Mouse (Mus musculus): Measurements from ENCODE around the gene Ifnab. TPM values are rescaled to one million over a fixed set of nuclear protein-coding genes. Genes with fewer than 3 reads are reported as not detected.

Ifnab gene
- total RNA-seq (2021), result not detected in 2 replicates
- long read RNA-seq, result 0 reads

DNA sequence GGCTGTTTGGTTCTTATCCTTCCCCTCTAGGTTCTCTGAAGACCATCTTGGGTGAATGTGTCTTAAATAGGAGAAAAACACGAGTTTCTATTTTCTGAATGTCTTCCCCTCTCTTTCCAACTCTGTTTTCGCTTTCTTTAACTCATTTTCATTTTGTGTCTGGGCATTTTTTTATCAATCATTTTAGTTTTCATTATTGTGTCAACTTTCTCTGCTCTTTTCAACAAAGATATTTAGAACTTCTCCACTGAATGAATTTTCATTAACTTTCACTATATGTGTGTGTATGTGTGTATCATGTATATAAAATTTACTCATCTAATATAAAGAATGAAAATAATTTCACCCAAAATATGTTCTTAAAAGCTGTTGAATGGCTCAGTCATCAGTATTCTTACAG lies at the start of gene Ifnab:
Gene Ifnab (minus strand): TSS at position 101 of the 400 bp plus-strand sequence.
- DNase-seq, result no peak

DNA sequence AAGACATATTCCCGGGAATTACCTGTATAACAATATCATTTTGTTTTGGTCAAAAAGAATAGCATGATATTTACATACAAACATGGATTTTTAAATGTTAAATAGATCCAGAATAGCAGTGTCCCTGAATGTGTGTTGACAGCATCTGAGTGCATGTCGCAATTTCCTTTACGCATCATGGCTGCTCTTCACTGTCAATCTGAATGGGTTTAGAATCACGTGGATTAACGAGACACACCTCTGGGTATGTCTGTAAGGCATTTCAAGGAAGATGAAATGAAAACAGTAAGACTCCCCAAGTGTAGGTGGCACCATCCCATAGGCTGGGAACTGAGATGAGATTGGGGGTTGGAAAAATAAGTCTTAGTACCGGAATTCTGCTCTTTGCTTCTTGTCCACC lies 47.9 kb upstream of the Ifnab start:
- DNase-seq, result no peak

DNA sequence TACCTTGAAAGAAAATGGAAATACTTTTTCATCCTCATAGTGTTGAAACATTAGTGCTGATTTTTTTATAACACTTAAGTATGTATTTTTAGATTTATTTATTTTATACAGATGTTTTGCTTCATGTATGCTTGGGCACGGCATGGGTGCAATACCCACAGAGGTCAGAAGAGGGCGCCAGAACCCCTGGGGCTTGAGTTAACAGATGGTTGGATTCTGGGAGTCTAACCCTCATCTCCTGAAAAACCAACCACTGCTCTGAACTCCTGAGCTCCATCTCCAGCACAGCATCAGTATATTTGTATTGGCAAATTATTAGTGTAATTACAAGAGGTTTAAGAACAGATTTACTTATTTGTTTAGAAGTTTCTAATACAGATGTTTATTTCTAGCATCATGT lies 47.3 kb upstream of the Ifnab start:
- peak; percentile 75 for DNase-seq

DNA sequence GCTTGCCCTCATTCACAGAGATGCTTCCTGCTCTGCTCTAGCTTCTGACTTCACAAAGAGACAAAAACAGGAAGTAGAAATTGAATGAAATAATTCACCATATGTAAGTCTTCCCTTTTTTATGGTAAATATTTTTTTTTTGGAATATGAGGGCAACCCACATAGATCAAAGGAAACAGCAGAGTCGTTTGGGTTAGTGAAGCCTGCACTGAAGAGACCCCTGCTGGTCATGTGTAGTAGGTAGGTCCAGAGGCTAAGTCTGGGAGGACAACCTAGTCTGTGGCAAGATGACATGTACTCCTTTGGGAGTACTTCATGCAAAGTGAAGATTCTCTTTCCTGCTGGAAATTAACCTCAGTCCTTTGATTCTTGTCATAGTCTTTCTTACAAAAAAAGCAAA lies 36.2 kb upstream of the Ifnab start:
- peak; percentile 28 for DNase-seq

DNA sequence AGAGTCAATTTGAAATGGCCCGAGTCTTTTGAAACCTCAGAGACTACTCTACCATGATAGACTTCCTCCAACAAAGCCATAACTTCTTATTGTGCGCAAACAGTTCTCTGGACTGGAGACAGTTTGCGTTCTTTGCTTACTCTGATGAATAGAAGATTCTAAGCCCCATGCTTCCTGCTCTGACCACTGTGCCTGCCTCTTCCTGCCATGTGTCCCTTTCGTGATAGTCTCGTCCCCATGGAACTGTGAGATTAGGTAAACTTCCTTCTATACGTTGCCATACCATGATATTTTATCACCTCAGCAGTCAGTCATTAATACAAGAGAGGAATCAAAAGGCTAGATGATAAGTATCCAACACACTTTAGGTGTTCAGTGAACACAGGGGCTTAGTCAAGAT lies 35.6 kb upstream of the Ifnab start:
- DNase-seq, result no peak

DNA sequence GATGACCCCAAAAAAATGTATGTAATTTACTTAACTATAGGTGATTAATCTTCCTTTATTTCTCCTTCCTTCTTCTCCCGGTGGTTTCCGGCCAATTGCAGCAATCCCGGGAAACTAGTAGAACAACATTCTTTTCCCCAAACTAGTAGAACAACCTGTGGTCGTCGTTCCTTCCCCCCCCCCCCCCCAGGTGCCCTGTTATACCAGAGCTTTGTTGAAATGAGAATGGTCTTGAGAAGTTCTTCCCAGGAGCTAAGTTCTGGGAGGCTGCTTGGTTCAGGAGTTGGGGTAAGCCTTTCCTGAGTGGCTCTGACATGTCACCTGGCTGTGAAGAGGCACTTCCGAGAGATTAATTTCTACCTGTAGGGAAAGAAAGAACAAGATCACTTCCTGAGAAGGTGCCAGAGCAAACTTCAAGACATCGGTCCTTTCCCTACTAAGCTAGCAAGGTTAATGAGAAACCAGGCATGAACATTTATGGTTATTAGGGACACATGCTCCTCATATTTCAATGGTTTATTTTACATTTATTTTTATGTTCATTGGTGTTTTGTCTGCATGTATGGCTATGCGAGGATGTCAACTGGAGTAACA lies 32.4 kb upstream of the Ifnab start:
- DNase-seq, result no peak

DNA sequence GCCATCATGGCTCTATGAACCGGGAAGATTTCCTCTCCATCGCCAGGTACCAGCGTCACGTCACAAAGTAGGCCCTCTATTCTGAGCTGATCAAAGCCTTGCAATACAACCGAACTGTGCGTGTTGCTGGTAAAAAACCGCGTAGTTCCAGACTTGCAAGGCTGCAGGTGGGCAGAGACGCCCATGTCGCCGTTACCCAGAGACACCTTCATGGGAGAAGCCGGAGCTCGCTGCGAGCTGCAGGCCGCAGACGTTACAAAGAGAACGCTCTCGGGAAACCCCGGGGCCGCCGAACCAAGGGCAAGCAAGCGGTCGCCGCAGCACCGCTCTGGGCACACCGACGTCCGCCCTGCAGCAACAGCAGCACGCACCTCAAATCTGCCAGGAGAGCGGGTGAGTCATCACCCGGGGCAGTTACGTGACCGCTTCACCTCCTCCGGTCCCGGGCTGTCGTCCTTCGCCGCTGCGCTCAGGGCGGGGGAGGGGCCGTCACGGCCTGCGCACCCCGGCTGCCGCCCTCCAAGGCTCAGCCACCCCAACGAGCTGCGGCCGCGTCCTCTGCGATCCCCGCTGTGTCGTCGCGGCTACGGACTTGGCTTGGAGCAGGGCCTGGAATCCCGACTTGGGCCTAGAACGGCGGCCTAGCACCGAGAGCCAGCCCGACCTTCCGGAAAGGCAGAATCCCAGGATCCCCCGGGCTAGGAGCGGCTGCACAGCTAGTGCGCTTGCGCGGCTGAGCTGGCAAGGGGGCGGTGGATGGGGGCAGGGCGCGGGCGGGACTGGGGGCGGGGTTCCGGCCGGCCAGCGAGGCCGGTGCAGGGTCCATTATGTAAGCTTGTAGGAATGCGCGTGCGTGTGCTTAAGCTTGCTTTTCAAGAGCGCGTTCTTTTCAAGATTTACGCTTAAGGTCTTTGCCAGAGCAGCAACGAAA lies 30.9 kb upstream of the Ifnab start, which contains the start of the genes Gm26566 and Klhl9:
Gene Gm26566 (plus strand): TSS at position 15 of the 931 bp plus-strand sequence.
Gene Klhl9 (minus strand): TSS at position 675 of the 931 bp plus-strand sequence.
- peak; percentile 96 for DNase-seq

DNA sequence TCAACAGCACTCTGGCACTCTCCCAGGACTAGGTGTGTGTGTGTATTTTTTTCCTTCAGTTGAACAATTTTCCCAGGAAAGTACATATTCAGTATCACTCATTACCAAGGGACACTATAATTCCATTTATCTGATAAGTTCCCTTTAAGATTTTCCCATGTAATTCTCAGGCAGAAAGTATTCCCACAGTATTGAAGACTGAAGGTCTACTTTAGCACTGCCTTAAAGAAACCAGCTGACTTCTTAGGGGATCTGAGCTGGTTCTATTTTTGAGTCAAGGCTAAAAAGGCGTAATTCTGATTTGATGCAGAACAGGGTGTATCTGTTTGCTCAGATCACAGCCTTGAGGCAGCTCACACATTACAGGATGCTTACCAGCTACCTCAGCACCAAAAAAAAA lies 27.6 kb upstream of the Ifnab start:
- no peak for DNase-seq

DNA sequence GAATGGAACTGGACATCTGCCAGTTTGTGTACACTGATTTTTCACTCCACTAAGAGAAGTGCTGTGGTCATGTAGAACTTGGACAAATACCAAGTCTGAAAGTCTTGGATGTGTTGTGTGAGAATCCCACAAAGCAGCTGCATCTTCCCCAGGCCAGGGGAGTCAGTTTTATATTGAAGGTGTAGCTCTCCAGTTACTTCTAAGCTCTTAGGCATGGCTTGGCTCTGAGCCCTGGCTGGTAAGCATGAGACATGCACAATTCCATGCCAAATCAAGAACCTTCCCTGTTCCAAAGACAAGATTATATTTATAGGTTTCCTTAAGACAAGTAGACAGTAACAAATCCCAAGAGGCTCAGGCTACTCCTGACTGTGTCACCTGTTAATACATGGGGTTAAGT lies 23.9 kb upstream of the Ifnab start:
- DNase-seq, result peak; percentile 48

DNA sequence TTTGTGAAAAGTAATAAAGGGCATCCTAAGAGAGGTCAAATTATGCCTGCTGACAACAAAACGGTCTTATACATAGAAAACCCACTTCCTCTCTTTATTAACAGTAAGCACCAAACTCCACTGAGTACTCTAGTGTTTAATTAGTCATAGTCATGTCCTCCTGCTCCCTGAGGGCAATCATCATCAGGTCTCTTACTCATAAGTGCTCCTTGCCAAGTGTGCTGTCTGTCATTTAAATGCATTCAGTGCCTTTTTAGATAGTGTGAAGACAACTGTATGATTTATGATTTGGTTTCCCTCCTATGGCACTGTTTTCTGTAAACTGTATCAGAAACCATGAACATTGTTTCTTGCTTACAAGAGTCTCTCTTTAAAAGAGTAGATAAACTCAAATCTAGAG lies 23.1 kb upstream of the Ifnab start:
- no peak for DNase-seq

DNA sequence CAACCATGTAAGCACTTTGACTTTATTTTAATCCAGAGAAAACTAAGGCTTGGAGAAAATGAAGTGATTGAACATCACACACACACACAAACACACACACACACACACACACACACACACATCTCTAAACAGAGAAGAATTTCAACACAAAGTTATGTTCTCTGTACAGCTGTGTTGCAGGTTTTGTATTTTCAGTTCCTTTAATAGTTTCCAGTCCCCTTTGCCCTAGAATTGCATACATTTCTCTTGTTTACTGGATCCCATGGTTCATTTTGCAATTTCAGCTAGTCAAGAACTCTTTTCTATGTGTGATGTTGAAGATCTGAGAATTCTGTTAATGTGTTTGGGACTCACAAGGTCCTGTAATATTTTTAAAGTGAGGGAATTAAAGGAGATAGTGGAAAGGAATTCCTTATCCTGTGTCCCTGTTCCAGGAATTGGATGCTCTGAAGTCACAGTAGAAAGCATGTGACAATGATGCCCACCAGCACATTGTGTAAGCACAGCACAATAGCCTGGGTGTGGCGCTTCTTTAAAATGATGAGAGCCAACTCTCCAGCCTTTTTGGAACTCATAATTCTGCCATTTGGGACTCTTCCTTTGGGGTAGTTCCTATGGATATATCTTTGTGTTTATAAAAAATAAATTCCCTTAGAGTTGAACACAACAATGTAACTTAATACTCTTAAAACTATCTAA lies 16.1 kb upstream of the Ifnab start:
- no peak for DNase-seq

DNA sequence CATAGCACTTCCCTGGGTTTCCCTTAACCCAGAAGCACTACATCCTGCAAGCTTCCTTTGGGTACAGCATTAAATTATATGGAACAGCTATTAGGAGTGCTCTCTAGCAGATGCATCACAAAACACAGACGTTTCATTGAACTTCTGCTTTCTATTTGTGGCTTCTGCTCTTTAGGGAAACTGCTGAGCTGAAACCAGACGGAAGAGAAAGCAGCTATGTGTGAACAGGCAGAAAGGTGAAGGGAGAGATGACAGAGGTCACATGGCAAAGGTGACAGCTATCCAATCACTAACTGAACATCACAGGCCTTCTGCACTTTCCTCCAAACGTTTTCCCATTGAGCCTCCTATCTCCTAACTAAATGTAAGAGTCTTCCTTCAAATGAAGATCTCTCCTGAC lies 14.8 kb upstream of the Ifnab start:
- no peak for DNase-seq

DNA sequence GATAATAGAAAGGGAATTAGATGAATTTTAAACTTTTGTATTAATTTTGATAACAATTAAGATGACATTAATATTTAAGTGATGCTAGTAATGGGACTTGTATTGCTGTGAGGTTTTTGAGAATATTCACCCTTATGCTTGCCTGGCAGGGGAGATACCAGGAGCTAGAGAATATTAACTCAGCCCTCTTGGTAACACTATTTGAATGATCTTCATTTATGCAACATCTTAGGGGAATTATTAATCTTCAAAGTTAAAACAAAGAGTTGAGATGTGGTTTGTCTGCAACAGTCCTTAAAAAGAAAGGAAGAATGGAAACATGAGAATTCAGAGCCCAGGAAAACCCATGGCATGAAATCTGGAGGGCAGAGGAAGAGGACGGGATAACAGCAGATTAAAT lies 8.1 kb upstream of the Ifnab start:
- no peak for DNase-seq

DNA sequence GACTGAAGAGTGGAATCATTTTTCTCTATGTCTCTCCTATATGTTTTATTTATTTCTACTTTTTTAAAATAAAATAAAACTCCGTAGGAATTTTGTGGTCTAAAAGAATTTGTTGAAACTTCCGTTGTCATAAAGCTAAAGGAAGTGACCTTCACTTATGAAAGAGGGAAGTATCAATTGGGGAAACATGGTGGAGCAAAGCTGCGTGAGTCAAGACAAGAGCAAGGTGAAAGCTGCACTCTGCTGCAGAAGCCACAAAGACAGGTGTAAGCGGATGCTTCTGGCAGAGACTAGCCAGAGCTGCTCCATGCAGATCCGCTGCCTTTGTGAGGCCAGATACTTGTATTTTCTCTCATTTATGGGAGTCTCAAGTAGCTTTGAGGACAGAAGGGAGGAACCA lies 7.6 kb upstream of the Ifnab start:
- no peak for DNase-seq

DNA sequence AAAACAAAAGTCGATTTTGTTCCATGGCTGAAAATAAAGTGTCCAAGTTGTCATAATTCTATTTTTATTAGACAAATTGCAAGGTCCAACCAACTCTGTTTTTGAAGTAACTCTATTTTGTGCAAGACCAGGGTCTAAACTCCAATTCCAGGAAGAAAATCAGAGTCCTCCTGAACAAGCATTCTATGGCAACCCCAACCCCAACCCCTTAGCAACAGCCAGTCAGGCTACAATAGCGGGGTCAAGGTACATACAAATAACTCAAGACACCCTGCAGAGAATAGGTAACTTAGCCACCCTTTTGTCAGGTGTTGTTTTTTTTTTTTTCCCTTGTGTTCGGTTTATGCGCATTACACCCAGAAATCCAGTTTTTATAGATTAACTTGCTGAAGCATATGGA lies 6.6 kb upstream of the Ifnab start:
- no peak for DNase-seq

DNA sequence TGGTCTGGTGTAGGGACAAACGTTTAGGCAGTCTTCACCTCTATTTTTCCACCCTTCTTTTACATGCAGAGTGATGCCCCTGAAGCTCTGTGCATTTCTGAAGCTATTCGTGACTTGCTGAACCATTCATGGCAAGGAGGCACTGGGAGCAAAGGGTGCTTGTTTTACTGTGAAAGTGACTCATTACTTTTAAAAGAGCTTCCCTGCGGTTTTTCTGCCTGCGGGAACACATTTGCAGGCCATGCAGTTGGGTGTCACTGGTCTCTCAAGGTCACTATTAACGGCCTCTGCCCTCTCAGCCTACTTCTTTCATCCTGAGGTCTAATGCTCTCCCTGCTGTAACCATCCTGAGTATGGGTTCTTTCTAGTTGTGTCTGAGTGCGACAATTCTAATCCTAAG lies 5.9 kb upstream of the Ifnab start:
- no peak for DNase-seq

DNA sequence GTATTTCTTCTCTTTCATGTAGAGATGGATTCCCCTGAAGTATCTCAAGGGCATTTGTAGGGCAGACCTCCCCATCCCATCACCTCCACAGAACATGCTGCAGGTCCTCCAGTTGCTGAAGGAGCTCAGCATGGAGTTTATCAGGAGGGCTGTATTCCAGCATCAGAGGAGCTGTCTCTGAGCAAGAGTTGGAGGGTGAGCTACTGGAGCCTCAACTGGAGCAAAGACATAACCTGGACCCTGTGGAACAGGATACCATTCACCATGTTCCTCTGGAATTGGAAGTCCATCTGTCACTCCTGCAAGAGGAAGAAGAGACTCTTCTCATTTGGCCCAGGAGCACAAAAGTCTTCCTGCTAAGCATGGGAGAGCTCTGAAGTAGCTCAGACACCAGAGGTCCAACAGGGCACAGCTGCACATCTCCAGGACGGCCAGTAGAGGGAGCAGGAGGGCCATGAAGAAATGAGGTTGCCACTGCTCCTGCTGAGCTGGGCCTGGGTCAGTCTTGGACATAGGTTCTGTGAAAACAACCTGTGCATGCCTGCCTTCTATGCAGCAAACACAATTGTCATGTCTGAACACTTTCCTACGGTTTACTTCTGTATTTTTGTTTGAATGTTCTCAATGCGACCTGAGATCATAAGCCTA lies 5.2 kb upstream of the Ifnab start:
- peak; percentile 72 for DNase-seq

DNA sequence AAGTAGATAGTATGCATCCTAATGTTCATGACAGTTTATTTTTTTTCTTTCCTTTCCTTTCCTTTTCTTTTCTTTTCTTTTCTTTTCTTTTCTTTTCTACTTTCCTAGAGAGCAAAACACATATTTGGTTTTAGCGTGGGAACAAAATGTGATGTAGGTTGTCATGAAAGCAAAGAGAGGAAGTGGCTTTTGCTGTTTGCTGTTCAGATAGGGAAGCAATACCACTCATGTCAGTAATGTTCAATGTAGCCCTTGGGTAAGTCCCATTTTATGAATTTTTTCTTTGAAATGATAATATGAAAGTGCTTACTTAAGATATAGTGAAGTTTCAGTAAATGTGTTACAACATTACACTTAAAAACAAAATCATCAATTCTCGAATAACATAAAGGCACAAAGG lies 2.2 kb upstream of the Ifnab start:
- DNase-seq, result no peak

DNA sequence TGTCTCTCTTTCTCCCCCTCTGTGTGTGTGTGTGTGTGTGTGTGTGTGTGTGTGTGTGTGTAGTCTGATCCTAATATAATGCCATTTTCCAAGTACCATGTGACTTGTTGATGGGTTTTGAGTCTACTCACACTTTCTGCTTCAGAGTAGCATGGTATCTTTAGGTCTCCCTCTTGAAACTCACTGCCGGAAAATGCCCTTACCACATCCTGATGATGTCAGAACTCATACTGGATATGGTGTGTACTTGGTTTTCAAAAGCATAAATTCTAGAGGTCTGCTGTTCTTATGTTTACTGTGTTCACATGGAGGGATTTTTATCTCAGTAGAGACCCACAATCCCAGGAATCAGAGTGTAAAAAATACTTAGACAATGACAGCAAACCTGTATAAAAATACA lies 1.4 kb upstream of the Ifnab start:
- DNase-seq, result no peak

DNA sequence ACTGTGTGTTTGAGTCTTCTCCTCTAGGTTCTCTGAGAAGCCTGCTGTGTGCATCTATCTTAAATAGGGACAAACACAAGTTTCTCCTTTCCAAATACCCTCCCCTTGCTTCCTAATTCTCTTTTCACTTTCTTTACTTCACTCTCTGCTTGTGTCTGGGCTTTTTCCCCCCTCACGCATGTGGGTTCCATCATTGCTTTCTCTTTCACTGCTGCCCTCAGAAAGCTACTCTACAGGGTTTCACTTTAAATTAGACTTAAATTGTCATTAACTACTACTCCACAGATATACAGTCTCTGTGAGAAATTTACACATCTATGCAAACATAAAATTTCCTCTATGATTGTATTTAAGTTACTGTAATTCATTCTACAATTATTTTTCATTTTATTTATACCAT lies 7.3 kb downstream of the Ifnab start, which contains the start of gene Ifna2:
Gene Ifna2 (minus strand): TSS at position 101 of the 400 bp plus-strand sequence.
- DNase-seq, result no peak

DNA sequence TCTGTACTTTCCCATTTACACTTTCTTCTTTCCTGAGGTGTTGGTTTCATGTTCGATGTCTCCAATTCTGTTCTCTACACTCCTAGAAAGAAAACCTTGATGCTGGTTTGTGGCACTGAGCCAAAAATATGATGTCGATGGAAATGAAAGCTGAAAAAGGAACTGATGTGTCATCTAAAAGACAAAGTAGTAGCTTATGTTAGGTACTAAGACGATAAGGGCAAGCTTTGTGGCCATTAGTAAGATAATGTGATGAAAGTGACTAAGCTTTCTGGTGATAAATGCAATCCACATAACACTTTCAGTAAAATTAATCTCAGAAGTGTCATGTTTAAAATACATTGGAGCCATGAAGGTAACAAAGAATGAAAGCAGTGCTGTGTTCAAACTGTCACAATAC lies 9.8 kb downstream of the Ifnab start:
- no peak for DNase-seq

DNA sequence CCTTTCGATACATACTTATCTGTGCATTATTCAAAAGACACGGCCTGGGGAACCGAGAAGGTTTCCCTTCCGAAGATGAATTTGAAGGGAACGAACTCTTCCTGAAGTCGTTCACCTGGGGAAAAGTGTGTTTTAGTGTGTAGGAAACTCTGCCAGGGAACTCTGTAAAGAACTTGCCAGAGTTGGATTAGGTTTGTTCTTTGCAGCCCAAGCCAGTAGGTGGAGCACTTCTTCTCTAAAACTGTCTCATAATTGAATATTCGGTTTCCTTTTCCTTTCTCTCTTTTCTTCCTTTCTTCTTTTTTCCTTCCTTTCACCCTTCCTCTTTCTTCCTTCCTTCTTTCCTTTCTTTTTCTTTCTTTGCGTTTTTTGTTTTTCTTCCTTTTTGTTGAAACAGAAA lies 10.8 kb downstream of the Ifnab start:
- no peak for DNase-seq

DNA sequence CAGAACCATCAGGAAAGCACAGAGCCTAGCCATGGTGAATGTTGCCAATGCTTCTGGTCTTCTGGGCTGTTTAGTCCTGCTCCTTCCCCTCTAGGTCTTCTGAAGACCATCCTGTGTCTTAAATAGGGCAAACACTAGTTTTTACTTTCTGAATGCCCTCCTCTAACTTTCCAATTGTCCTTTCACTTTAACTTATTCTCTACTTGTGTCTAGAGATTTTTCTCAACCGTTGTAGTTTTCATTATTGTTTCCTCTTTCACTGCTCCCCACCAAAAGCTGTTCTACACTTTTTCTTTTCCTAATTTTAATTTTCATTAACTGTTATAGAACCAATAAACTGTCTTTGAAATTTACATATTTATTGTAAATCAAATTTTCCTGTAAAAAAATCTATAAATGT lies 14.3 kb downstream of the Ifnab start, which contains the start of gene Ifna16:
Gene Ifna16 (minus strand): TSS at position 101 of the 400 bp plus-strand sequence.
- no peak for DNase-seq

Measured in adrenal gland, postnatal 25 days (tissue).